Mouse (Mus musculus) forebrain, embryonic 13.5 days (tissue): ENCODE results near the gene Rbbp6. TPM values are rescaled to one million over a fixed set of nuclear protein-coding genes. Genes with fewer than 3 reads are reported as not detected.

ENCODE experiments used
- ATAC-seq: fragments of 200-750 bp; cut with Nextera tagmentation; 2 replicates; pipeline ENCODE4 v1.8.0; 2017
- H3K27ac ChIP-seq: fragments of 300-500 bp; sonication (generic); 2 replicates; pipeline ENCODE4 v1.5.1; 2015; ENCODE audit warnings: inconsistent platforms, mild to moderate bottlenecking, moderate library complexity
- H3K27me3 ChIP-seq: fragments of 300-500 bp; sonication (generic); 2 replicates; pipeline ENCODE4 v1.6.1; 2015; ENCODE audit warnings: mild to moderate bottlenecking, inconsistent platforms
- H3K36me3 ChIP-seq: fragments of 300-500 bp; sonication (generic); 2 replicates; pipeline ENCODE4 v1.6.1; 2015; ENCODE audit warnings: mild to moderate bottlenecking, inconsistent platforms; ENCODE audit not compliant: poor library complexity, severe bottlenecking
- H3K4me1 ChIP-seq: fragments of 300-500 bp; sonication (generic); 2 replicates; pipeline ENCODE4 v1.6.1; 2015; ENCODE audit warnings: inconsistent platforms
- H3K4me2 ChIP-seq: fragments of 300-500 bp; sonication (generic); 2 replicates; pipeline ENCODE4 v1.6.1; 2015; ENCODE audit warnings: inconsistent platforms, mild to moderate bottlenecking, moderate library complexity
- H3K4me3 ChIP-seq: fragments of 300-500 bp; sonication (generic); 2 replicates; pipeline ENCODE4 v1.5.1; 2015; ENCODE audit warnings: mild to moderate bottlenecking, inconsistent platforms
- H3K9ac ChIP-seq: fragments of 300-500 bp; sonication (generic); 2 replicates; pipeline ENCODE4 v1.6.1; 2015; ENCODE audit warnings: mild to moderate bottlenecking, inconsistent platforms
- H3K9me3 ChIP-seq: fragments of 300-500 bp; sonication (generic); replicated peaks from 2 replicates; pipeline ENCODE4 v1.6.1; 2016; ENCODE audit warnings: inconsistent platforms
- WGBS: fragments of 180-500 bp; shearing (Covaris S2); methylation state at CpG from one replicate; pipeline ENCODE4 v1.1.7; 2015; 5-methylcytosine and 5-hydroxymethylcytosine counted together
- polyA plus RNA-seq: library from polyadenylated mRNA; unstranded; fragments of >200 nt; fragmentation: Nextera tagmentation; extraction: Ambion mirVana; gene quantifications from 2 replicates; pipeline ENCODE4 v1.2.1, GENCODE M21; 2015

Rbbp6 gene
- 33.7 and 33.8 TPM in 2 replicates for polyA plus RNA-seq

- no peak within 1 kb of the TSS for H3K4me2 ChIP-seq
- H3K9me3 ChIP-seq = no peaks in the 10 kb centered on the region
- WGBS = 76% methylated on average over 5 of the region's 5 CpGs
- no peaks in the 10 kb centered on the region for H3K27me3 ChIP-seq
- no peaks in the 10 kb centered on the region for H3K36me3 ChIP-seq
- H3K4me3 ChIP-seq = no peak within 1 kb of the TSS
- peaks cover 5% of the 10 kb centered on the region for H3K4me1 ChIP-seq
- no peak for ATAC-seq
- no peak within 1 kb of the TSS for H3K27ac ChIP-seq
- H3K9ac ChIP-seq = no peak within 1 kb of the TSS
Measured at GRCm38 (mm10) chr7:122965386-122965785, at the start of gene Rbbp6. TSS of gene Rbbp6 (plus strand) at chr7:122965686.

GRCm38 (mm10) chr7:122919728-122920582, 45.5 kb upstream of the Rbbp6 start:
- no peak overlapping the region for H3K9ac ChIP-seq
- no peaks in the 10 kb centered on the region for H3K27me3 ChIP-seq
- no peak overlapping the region for H3K27ac ChIP-seq
- H3K36me3 ChIP-seq = no peaks in the 10 kb centered on the region
- 44% methylated on average over 13 of the region's 13 CpGs for WGBS
- peak; percentile 62; the same call in 1 of the 2 replicates for ATAC-seq
- no peaks in the 10 kb centered on the region for H3K9me3 ChIP-seq
- H3K4me1 ChIP-seq = 0 out of 2 replicates have a peak, but pooled peaks cover 3% of the 10 kb centered on the region
- no peak overlapping the region for H3K4me3 ChIP-seq
- peak overlapping the region; percentile 33 for H3K4me2 ChIP-seq

DNA sequence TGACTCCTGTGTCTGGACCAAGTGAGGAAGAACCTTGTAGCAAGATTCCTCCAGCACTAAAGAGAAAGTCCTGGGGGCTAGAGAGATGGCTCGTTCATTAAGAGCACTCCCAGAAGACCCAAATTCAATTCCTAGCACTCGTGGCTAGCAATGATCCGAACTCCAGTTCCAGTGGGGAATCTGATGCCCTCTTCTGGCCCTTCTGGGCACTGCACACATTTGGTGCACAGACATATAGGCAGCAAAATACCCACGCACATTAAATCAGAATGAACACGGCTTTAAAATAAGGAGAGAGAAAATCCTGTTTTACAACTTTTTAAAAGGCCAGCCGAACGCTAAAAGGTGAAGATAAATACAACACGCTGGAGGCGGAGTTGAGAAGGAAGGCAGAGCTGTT, 43.9 kb upstream of the Rbbp6 start:
- H3K9me3 ChIP-seq = no peaks in the 10 kb centered on the region
- H3K4me3 ChIP-seq = no peak overlapping the region
- H3K27ac ChIP-seq = no peak overlapping the region
- H3K9ac ChIP-seq = no peak overlapping the region
- no peak for ATAC-seq
- H3K4me1 ChIP-seq = 0 out of 2 replicates have a peak, but pooled peaks cover 3% of the 10 kb centered on the region
- H3K36me3 ChIP-seq = no peaks in the 10 kb centered on the region
- no peaks in the 10 kb centered on the region for H3K27me3 ChIP-seq
- H3K4me2 ChIP-seq = no peak overlapping the region
- 84% methylated on average over 9 of the region's 9 CpGs for WGBS

DNA sequence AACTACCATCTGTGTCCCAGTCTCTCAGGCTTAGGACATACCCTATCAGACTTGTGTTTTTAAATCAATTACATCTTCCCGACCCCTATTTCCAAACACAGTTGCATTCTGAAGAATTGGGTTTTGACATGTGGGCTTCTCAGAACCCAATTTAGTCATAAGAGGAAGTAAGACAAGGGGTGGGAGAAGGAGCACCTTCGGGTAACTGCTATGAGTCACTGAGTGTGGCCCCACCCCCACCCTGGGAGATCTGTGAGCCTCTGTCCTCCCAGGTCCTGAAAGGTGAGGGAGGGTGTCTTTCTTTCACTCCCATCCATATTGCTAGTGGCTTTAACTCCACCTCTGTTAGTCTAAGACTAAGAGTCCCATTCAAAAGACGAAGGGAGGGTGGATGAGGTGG, 41.2 kb upstream of the Rbbp6 start:
- Histone ChIP-seq H3K36me3 (no peaks in the 10 kb centered on the region), H3K9ac (no peak overlapping the region), H3K4me2 (no peak overlapping the region), H3K27ac (no peak overlapping the region), H3K4me1 (0 out of 2 replicates have a peak, but pooled peaks cover 3% of the 10 kb centered on the region), H3K9me3 (no peaks in the 10 kb centered on the region), H3K4me3 (no peak overlapping the region), H3K27me3 (no peaks in the 10 kb centered on the region)
- 78% methylated on average over 3 of the region's 3 CpGs for WGBS
- ATAC-seq = no peak

DNA sequence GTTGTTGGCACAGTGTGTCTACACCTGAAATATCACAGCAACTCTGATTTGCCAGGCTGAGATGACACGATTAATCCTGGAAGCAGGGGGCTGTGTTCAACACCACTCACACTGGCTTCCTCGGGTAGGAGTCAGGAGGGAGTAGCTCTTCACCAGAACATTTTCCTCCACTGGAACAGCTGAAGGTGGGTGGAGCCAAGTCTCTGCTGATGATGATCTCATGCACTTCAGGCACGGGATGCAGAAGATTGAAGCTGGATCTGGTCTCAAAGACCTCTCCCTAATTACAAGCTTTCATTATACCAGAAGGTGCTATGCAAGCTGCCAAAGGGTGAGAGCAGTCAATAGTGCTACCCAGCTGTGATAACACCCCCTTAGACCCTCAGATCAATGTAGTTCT, 35.0 kb upstream of the Rbbp6 start:
- Histone ChIP-seq H3K4me3 (no peak overlapping the region), H3K4me1 (peaks cover 10% of the 10 kb centered on the region), H3K4me2 (no peak overlapping the region), H3K36me3 (no peaks in the 10 kb centered on the region), H3K27me3 (no peaks in the 10 kb centered on the region), H3K27ac (no peak overlapping the region), H3K9ac (no peak overlapping the region), H3K9me3 (0 out of 2 replicates have a peak, but pooled peaks cover under 1% of the 10 kb centered on the region)
- ATAC-seq = no peak
- 41% methylated on average over 3 of the region's 3 CpGs for WGBS

DNA sequence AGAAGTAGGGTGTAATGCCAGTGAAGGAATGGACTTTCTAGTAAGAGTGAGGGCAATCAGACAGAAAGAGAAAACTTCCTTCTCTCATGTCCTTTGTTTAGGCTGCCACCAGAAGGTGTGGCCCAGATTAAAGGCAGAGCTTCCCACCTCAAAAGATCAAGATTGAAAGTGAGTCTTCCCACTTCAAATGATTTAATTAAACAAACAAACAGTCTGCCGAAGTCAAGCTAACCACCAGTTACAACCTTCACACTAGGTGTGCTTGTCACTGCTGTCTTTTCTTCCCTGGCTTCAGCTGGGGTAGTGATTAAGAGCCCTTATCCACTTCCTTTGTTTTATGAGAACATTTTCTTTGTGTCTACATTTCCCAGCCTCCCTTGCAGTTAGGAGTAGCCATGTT, 33.3 kb upstream of the Rbbp6 start:
- peaks cover 4% of the 10 kb centered on the region; the same call in 1 of the 2 replicates for H3K9me3 ChIP-seq
- H3K4me3 ChIP-seq = no peak overlapping the region
- H3K36me3 ChIP-seq = no peaks in the 10 kb centered on the region
- 33% methylated on average over 1 of the region's 1 CpGs for WGBS
- ATAC-seq = no peak
- no peak overlapping the region for H3K4me2 ChIP-seq
- H3K27ac ChIP-seq = no peak overlapping the region
- no peak overlapping the region for H3K9ac ChIP-seq
- peaks cover 10% of the 10 kb centered on the region for H3K4me1 ChIP-seq
- H3K27me3 ChIP-seq = no peaks in the 10 kb centered on the region

GRCm38 (mm10) chr7:122936626-122937025, 28.9 kb upstream of the Rbbp6 start:
- Histone ChIP-seq H3K9ac (no peak overlapping the region), H3K27me3 (no peaks in the 10 kb centered on the region), H3K4me2 (no peak overlapping the region), H3K4me3 (no peak overlapping the region), H3K27ac (no peak overlapping the region), H3K36me3 (no peaks in the 10 kb centered on the region), H3K9me3 (peaks cover 4% of the 10 kb centered on the region; the same call in 1 of the 2 replicates), H3K4me1 (0 out of 2 replicates have a peak, but pooled peaks cover 5% of the 10 kb centered on the region)
- ATAC-seq = no peak

DNA sequence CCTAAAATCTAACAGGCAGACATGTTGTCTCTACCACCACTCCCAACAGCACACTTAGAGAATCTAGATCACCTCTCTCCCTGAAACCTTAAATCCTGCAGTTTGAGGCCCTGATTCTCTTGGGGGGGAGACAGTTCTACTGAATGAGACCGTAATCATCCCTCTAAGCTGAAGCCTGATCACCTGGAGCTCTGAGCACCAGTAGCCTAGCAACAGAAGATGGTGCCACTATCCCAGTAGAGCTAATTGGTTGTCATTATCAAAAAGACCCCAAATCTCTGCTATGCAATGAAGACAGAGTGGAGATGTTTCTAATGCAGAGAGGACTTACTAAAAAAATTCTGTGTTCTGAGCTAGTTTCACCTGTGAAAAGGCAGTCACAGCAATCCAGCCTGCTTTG, 27.3 kb upstream of the Rbbp6 start:
- Histone ChIP-seq H3K27ac (no peak overlapping the region), H3K4me3 (no peak overlapping the region), H3K36me3 (no peaks in the 10 kb centered on the region), H3K27me3 (no peaks in the 10 kb centered on the region), H3K9me3 (peaks cover 4% of the 10 kb centered on the region; the same call in 1 of the 2 replicates), H3K4me2 (no peak overlapping the region), H3K9ac (no peak overlapping the region), H3K4me1 (0 out of 2 replicates have a peak, but pooled peaks cover 5% of the 10 kb centered on the region)
- no peak for ATAC-seq
- 60% methylated on average over 1 of the region's 1 CpGs for WGBS

- Histone ChIP-seq H3K4me3 (no peak overlapping the region), H3K4me2 (no peak overlapping the region), H3K36me3 (no peaks in the 10 kb centered on the region), H3K27ac (no peak overlapping the region), H3K9ac (no peak overlapping the region), H3K4me1 (0 out of 2 replicates have a peak, but pooled peaks cover 5% of the 10 kb centered on the region), H3K27me3 (no peaks in the 10 kb centered on the region), H3K9me3 (peaks cover 4% of the 10 kb centered on the region; the same call in 1 of the 2 replicates)
- ATAC-seq = no peak
- WGBS = 91% methylated on average over 3 of the region's 3 CpGs
Measured at GRCm38 (mm10) chr7:122939181-122939580, 26.3 kb upstream of the Rbbp6 start.

GRCm38 (mm10) chr7:122940371-122941075, 25.0 kb upstream of the Rbbp6 start:
- H3K4me3 ChIP-seq = peak overlapping the region; percentile 7; the same call in 1 of the 2 replicates
- 12% methylated on average over 12 of the region's 12 CpGs for WGBS

GRCm38 (mm10) chr7:122942111-122942510, 23.4 kb upstream of the Rbbp6 start:
- ATAC-seq = no peak
- Histone ChIP-seq H3K9me3 (no peaks in the 10 kb centered on the region), H3K27ac (no peak overlapping the region), H3K36me3 (no peaks in the 10 kb centered on the region), H3K4me2 (no peak overlapping the region), H3K4me1 (0 out of 2 replicates have a peak, but pooled peaks cover 5% of the 10 kb centered on the region), H3K27me3 (no peaks in the 10 kb centered on the region), H3K9ac (no peak overlapping the region), H3K4me3 (no peak overlapping the region)
- 90% methylated on average over 8 of the region's 8 CpGs for WGBS

More at GRCm38 (mm10) chr7:122940371-122941075, 25.0 kb upstream of the Rbbp6 start:
- H3K36me3 ChIP-seq = no peaks in the 10 kb centered on the region
- no peak overlapping the region for H3K27ac ChIP-seq
- H3K27me3 ChIP-seq = no peaks in the 10 kb centered on the region
- H3K9me3 ChIP-seq = peaks cover 3% of the 10 kb centered on the region; the same call in 1 of the 2 replicates
- 0 out of 2 replicates have a peak, but pooled peaks cover 5% of the 10 kb centered on the region for H3K4me1 ChIP-seq
- no peak for ATAC-seq
- H3K9ac ChIP-seq = no peak overlapping the region
- peak overlapping the region; percentile 45 for H3K4me2 ChIP-seq

GRCm38 (mm10) chr7:122945149-122945548, 20.3 kb upstream of the Rbbp6 start:
- Histone ChIP-seq H3K9me3 (no peaks in the 10 kb centered on the region), H3K36me3 (no peaks in the 10 kb centered on the region), H3K4me1 (no peaks in the 10 kb centered on the region), H3K27me3 (no peaks in the 10 kb centered on the region), H3K4me2 (no peak overlapping the region), H3K27ac (no peak overlapping the region), H3K9ac (no peak overlapping the region), H3K4me3 (no peak overlapping the region)
- 0% methylated on average over 1 of the region's 1 CpGs for WGBS
- ATAC-seq = peak; percentile 70
